Mouse (Mus musculus): Measurements from ENCODE around the gene Cnksr1. TPM values are rescaled to one million over a fixed set of nuclear protein-coding genes. Genes with fewer than 3 reads are reported as not detected.
A peak's percentile ranks its signal among the peaks of the same experiment; 100 is the strongest.

Cnksr1 gene
- polyA plus RNA-seq, 1 experiment from 2014 or later = 0.20 TPM

DNA sequence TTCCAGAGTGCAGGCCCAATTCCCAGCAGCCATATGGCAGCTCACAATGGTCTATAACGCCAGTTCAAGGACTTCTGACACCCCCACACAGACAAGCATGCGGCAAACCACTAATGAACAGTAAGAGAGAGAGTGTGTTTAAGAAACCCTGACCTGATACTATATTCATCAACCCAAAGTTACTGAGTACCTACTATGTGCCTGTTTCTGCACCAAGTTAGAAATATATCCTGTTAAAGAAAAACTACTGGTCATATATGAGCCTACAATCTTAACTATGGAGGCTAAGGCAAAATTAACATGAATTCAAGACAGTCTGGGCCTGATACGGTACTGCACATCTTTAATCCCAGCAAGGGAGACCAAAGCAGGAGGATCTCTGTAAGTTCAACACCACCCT lies 52.6 kb downstream of the Cnksr1 start:
- TF ChIP-seq CTCF (IDR thresholded peaks at IDR 0.05; ENCODE audit: low read depth) = no peak
- no peak for TF ChIP-seq EP300 (IDR thresholded peaks at IDR 0.05; ENCODE audit: low read depth)
- Histone ChIP-seq H3K4me2 (ENCODE audit: low read depth, low read length) (peak overlapping the region; percentile 98), H3K9me3 (ENCODE audit: low read length) (no peaks in the 10 kb centered on the region), H3K9ac (replicated peaks) (peak overlapping the region; percentile 97), H3K36me3 (replicated peaks; ENCODE audit: insufficient read depth, low read length) (0 out of 2 replicates have a peak, but pooled peaks cover 8% of the 10 kb centered on the region), H3K4me1 (ENCODE audit: insufficient read depth) (peaks cover 32% of the 10 kb centered on the region), H3K4me3 (ENCODE audit: low read depth, low read length) (peak overlapping the region; percentile 98), H3K27ac (ENCODE audit: low read depth) (peak overlapping the region; percentile 88), H3K27me3 (ENCODE audit: insufficient read depth, low read length) (no peaks in the 10 kb centered on the region)
- ATAC-seq (no peak), DNase-seq (no peak)
- 57% methylated on average over 3 of the region's 3 CpGs for WGBS (ENCODE audit: insufficient replicate concordance)

DNA sequence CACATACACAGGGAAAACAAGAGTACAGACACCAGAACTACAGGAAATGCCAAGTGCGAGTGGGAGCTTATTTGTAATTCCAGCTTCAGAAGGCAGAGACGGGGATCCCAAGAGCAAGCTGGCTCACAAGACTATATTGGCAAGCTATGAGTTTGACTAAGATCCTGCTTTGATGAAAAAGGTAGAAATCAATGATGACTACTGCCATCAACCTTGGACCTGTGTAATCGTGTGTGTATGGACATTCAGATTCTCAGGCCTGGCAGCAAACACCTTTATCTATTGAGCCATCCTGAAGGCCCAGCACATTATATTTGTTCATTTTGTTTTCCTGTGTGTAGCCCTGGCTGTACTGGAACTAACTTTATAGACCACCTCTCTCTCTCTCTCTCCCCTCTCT lies 54.5 kb downstream of the Cnksr1 start:
- H3K27me3 ChIP-seq (ENCODE audit: insufficient read depth, low read length) = no peaks in the 10 kb centered on the region
- H3K9me3 ChIP-seq (ENCODE audit: low read length) = no peaks in the 10 kb centered on the region
- ATAC-seq (peak; percentile 0; the same call in 1 of the 2 replicates), DNase-seq (no peak)
- no peak overlapping the region for H3K9ac ChIP-seq (replicated peaks)
- H3K27ac ChIP-seq (ENCODE audit: low read depth) = peak overlapping the region; percentile 78
- peaks cover 36% of the 10 kb centered on the region for H3K4me1 ChIP-seq (ENCODE audit: insufficient read depth)
- 58% methylated on average over 3 of the region's 3 CpGs for WGBS (ENCODE audit: insufficient replicate concordance)
- 0 out of 2 replicates have a peak, but pooled peaks cover 8% of the 10 kb centered on the region for H3K36me3 ChIP-seq (replicated peaks; ENCODE audit: insufficient read depth, low read length)
- TF ChIP-seq CTCF (IDR thresholded peaks at IDR 0.05; ENCODE audit: low read depth) (no peak), EP300 (IDR thresholded peaks at IDR 0.05; ENCODE audit: low read depth) (no peak)
- H3K4me3 ChIP-seq (ENCODE audit: low read depth, low read length) = no peak overlapping the region
- 0 out of 2 replicates have a peak overlapping the region, but pooled peaks have one; percentile 11 for H3K4me2 ChIP-seq (ENCODE audit: low read depth, low read length)

DNA sequence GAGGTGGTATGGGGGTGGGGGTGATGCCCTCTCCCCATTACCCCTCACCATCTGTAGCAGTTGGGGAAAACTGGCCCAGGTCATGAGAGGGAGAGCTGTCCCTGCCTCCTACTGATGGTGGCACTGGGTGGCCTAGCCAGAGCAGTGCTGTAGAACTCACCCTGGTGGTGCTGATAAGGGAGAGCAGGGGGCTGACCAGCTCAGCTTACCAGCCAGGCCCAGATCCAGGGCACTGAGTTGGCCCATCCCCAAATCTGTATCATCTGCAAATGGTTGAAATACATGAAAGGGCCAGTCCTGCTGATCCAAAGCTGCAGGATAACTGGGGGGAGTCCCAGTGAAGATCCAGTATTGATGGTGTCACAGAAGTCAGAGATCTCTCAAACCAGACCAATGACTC lies 56.4 kb downstream of the Cnksr1 start:
- H3K4me1 ChIP-seq (ENCODE audit: insufficient read depth) = peaks cover 36% of the 10 kb centered on the region
- no peak overlapping the region for H3K4me3 ChIP-seq (ENCODE audit: low read depth, low read length)
- TF ChIP-seq EP300 (IDR thresholded peaks at IDR 0.05; ENCODE audit: low read depth) (no peak), CTCF (IDR thresholded peaks at IDR 0.05; ENCODE audit: low read depth) (peak; percentile 56)
- H3K36me3 ChIP-seq (replicated peaks; ENCODE audit: insufficient read depth, low read length) = 0 out of 2 replicates have a peak, but pooled peaks cover 8% of the 10 kb centered on the region
- no peaks in the 10 kb centered on the region for H3K27me3 ChIP-seq (ENCODE audit: insufficient read depth, low read length)
- no peaks in the 10 kb centered on the region for H3K9me3 ChIP-seq (ENCODE audit: low read length)
- H3K9ac ChIP-seq (replicated peaks) = 0 out of 2 replicates have a peak overlapping the region, but pooled peaks have one; percentile 53
- DNase-seq (peak; percentile 60), ATAC-seq (peak; percentile 60)
- peak overlapping the region; percentile 61 for H3K4me2 ChIP-seq (ENCODE audit: low read depth, low read length)
- H3K27ac ChIP-seq (ENCODE audit: low read depth) = peak overlapping the region; percentile 87

DNA sequence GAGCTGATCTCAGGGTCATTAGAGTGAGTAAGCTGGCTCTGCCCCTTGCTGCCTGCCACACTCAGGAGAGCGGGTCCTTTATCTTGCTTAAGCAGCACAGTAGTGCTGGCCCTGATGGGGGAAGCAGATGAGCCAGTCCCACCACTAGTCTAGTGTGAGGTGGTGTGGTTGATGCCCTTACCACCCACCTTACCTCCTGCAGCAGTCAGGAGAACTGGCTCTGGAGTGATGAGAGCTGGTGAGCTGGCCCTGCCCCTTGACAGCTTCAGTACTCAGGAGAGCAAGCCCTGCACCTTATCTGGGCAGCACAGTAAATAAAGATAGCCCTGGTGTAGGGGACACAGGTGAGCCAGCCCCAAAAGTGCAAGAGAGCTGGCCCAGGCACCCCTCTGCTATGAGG lies 57.1 kb downstream of the Cnksr1 start:
- Histone ChIP-seq H3K36me3 (replicated peaks; ENCODE audit: insufficient read depth, low read length) (peaks cover 11% of the 10 kb centered on the region; the same call in 1 of the 2 replicates), H3K9me3 (ENCODE audit: low read length) (no peaks in the 10 kb centered on the region), H3K4me3 (ENCODE audit: low read depth, low read length) (no peak overlapping the region), H3K4me2 (ENCODE audit: low read depth, low read length) (peak overlapping the region; percentile 61), H3K27ac (ENCODE audit: low read depth) (peak overlapping the region; percentile 87), H3K9ac (replicated peaks) (peak overlapping the region; percentile 53), H3K4me1 (ENCODE audit: insufficient read depth) (peaks cover 34% of the 10 kb centered on the region), H3K27me3 (ENCODE audit: insufficient read depth, low read length) (no peaks in the 10 kb centered on the region)
- DNase-seq (peak; percentile 52), ATAC-seq (peak; percentile 59)
- TF ChIP-seq EP300 (IDR thresholded peaks at IDR 0.05; ENCODE audit: low read depth) = peak; percentile 65; the same call in 1 of the 2 replicates
- TF ChIP-seq CTCF (IDR thresholded peaks at IDR 0.05; ENCODE audit: low read depth) = no peak
- WGBS (ENCODE audit: insufficient replicate concordance) = 61% methylated on average over 1 of the region's 1 CpGs

Other genes with a start within 250 kb of the Cnksr1 start
- 8.3 and 10.3 TPM in 2 replicates for gene Dhdds, start 237.5 kb downstream of the Cnksr1 start, polyA plus RNA-seq (2015; fragmentation: Nextera tagmentation; extraction: Ambion mirVana)
- 0.87 and 1.1 TPM in 2 replicates for gene Lin28a, start 219.6 kb downstream of the Cnksr1 start, polyA plus RNA-seq (2015; fragmentation: Nextera tagmentation; extraction: Ambion mirVana)
- gene Zfp683, start 184.6 kb downstream of the Cnksr1 start, polyA plus RNA-seq (2015; fragmentation: Nextera tagmentation; extraction: Ambion mirVana) = not detected in 2 replicates
- gene Crybg2, start 177.6 kb downstream of the Cnksr1 start, polyA plus RNA-seq (2015; fragmentation: Nextera tagmentation; extraction: Ambion mirVana) = 0.69 and 1.4 TPM in 2 replicates
- gene Cd52, start 143.3 kb downstream of the Cnksr1 start, polyA plus RNA-seq (2015; fragmentation: Nextera tagmentation; extraction: Ambion mirVana) = 114 and 125 TPM in 2 replicates
- 0.88 and 0.99 TPM in 2 replicates for gene Ubxn11, start 135.8 kb downstream of the Cnksr1 start, polyA plus RNA-seq (2015; fragmentation: Nextera tagmentation; extraction: Ambion mirVana)
- gene Sh3bgrl3, start 109.6 kb downstream of the Cnksr1 start, polyA plus RNA-seq (2015; fragmentation: Nextera tagmentation; extraction: Ambion mirVana) = 198 and 215 TPM in 2 replicates
- gene Cep85, start 51.3 kb downstream of the Cnksr1 start, polyA plus RNA-seq (2015; fragmentation: Nextera tagmentation; extraction: Ambion mirVana) = 65.6 and 98.1 TPM in 2 replicates
- not detected in 2 replicates for gene Gm7534, start 35.4 kb downstream of the Cnksr1 start, polyA plus RNA-seq (2015; fragmentation: Nextera tagmentation; extraction: Ambion mirVana)
- gene Catsper4, start 11.0 kb downstream of the Cnksr1 start, polyA plus RNA-seq (2015; fragmentation: Nextera tagmentation; extraction: Ambion mirVana) = not detected in 2 replicates
- gene E130218I03Rik, start 5.3 kb upstream of the Cnksr1 start, polyA plus RNA-seq (2015; fragmentation: Nextera tagmentation; extraction: Ambion mirVana) = 0.23 and 0.33 TPM in 2 replicates
- gene Zfp593, start 7.2 kb upstream of the Cnksr1 start, polyA plus RNA-seq (2015; fragmentation: Nextera tagmentation; extraction: Ambion mirVana) = 6.1 and 6.2 TPM in 2 replicates
- gene Gm30191, start 8.5 kb upstream of the Cnksr1 start, polyA plus RNA-seq (2015; fragmentation: Nextera tagmentation; extraction: Ambion mirVana) = not detected in 2 replicates
- 1.4 and 1.5 TPM in 2 replicates for gene Grrp1, start 15.7 kb upstream of the Cnksr1 start, polyA plus RNA-seq (2015; fragmentation: Nextera tagmentation; extraction: Ambion mirVana)
- 5.9 and 7.2 TPM in 2 replicates for gene Pdik1l, start 49.5 kb upstream of the Cnksr1 start, polyA plus RNA-seq (2015; fragmentation: Nextera tagmentation; extraction: Ambion mirVana)
- gene Trim63, start 76.7 kb upstream of the Cnksr1 start, polyA plus RNA-seq (2015; fragmentation: Nextera tagmentation; extraction: Ambion mirVana) = 0.34 and 0.69 TPM in 2 replicates
- gene Slc30a2, start 104.8 kb upstream of the Cnksr1 start, polyA plus RNA-seq (2015; fragmentation: Nextera tagmentation; extraction: Ambion mirVana) = not detected in 2 replicates
- 0.20 and 0.33 TPM in 2 replicates for gene Extl1, start 145.5 kb upstream of the Cnksr1 start, polyA plus RNA-seq (2015; fragmentation: Nextera tagmentation; extraction: Ambion mirVana)
- gene Pafah2, start 157.9 kb upstream of the Cnksr1 start, polyA plus RNA-seq (2015; fragmentation: Nextera tagmentation; extraction: Ambion mirVana) = 13.5 and 14.3 TPM in 2 replicates
- 249 and 258 TPM in 2 replicates for gene Stmn1, start 229.9 kb upstream of the Cnksr1 start, polyA plus RNA-seq (2015; fragmentation: Nextera tagmentation; extraction: Ambion mirVana)